Mouse (Mus musculus): ENCODE data around the gene Neo1. TPM values are rescaled to one million over a fixed set of nuclear protein-coding genes. Genes with fewer than 3 reads are reported as not detected.
"Not testable (repeated sequence)": the region's sequence is repeated elsewhere in the genome, so short reads cannot be mapped to it uniquely, and the experiment has no call there.

The Neo1 gene
- polyA plus RNA-seq, 1 experiment from 2014 or later: 11.5 TPM

- ATAC-seq (ENCODE audit: low FRiP score, low TSS enrichment) (no peak), DNase-seq (ENCODE audit: low spot score) (no peak)
- Histone ChIP-seq H3K4me1 (replicated peaks; ENCODE audit: control insufficient read depth, insufficient read depth) (no peaks in the 10 kb centered on the region), H3K9me3 (ENCODE audit: control insufficient read depth, low read length) (no peaks in the 10 kb centered on the region), H3K4me2 (replicated peaks; ENCODE audit: low read depth) (no peak overlapping the region), H3K4me3 (ENCODE audit: low read depth, low read length) (no peak overlapping the region), H3K27ac (replicated peaks) (no peak overlapping the region), H3K27me3 (ENCODE audit: control insufficient read depth, insufficient read depth, low read length) (no peaks in the 10 kb centered on the region), H3K36me3 (ENCODE audit: control insufficient read depth, insufficient read depth, low read length) (0 out of 2 replicates have a peak, but pooled peaks cover 3% of the 10 kb centered on the region), H3K9ac (ENCODE audit: low read length) (no peak overlapping the region)
- 49% methylated on average over 2 of the region's 2 CpGs for WGBS
- TF ChIP-seq CTCF (IDR thresholded peaks at IDR 0.05; ENCODE audit: low read depth) (no peak), EP300 (optimal IDR thresholded peaks at IDR 0.05) (no peak)
Measured at GRCm38 (mm10) chr9:58967371-58967770, 68.9 kb downstream of the Neo1 start.

- no peak overlapping the region for H3K9ac ChIP-seq (ENCODE audit: low read length)
- 63% methylated on average over 3 of the region's 3 CpGs for WGBS
- no peaks in the 10 kb centered on the region for H3K9me3 ChIP-seq (ENCODE audit: control insufficient read depth, low read length)
- no peak overlapping the region for H3K4me3 ChIP-seq (ENCODE audit: low read depth, low read length)
- ATAC-seq (ENCODE audit: low FRiP score, low TSS enrichment): no peak
- H3K4me2 ChIP-seq (replicated peaks; ENCODE audit: low read depth): no peak overlapping the region
- no peaks in the 10 kb centered on the region for H3K36me3 ChIP-seq (ENCODE audit: control insufficient read depth, insufficient read depth, low read length)
- DNase-seq (ENCODE audit: low spot score): no peak
- no peak overlapping the region for H3K27ac ChIP-seq (replicated peaks)
- H3K4me1 ChIP-seq (replicated peaks; ENCODE audit: control insufficient read depth, insufficient read depth): no peaks in the 10 kb centered on the region
- TF ChIP-seq CTCF (IDR thresholded peaks at IDR 0.05; ENCODE audit: low read depth): peak; percentile 35; the same call in 1 of the 2 replicates
- TF ChIP-seq EP300 (optimal IDR thresholded peaks at IDR 0.05): no peak
- no peaks in the 10 kb centered on the region for H3K27me3 ChIP-seq (ENCODE audit: control insufficient read depth, insufficient read depth, low read length)
Measured at GRCm38 (mm10) chr9:58955507-58955906, 80.7 kb downstream of the Neo1 start.

DNA sequence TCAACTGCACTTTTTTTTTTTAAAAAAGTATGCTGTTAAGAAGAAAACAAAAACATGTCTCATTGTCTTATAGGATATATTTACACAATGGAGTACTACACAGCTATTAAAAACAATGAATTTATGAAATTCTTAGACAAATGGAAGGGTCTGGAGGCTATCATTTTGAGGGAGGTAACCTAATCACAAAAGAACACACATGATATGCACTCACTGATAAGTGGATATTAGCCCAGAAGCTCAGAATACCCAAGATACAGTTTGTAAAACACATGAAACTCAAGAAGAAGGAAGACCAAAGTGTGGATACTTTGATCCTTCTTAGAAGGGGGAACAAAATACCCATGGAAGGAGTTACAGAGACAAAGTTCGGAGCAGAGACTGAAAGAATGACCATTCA is 90.3 kb downstream of the Neo1 start:
- not testable (repeated sequence) for ATAC-seq (ENCODE audit: low FRiP score, low TSS enrichment); H3K9me3 ChIP-seq (ENCODE audit: control insufficient read depth, low read length); H3K9ac ChIP-seq (ENCODE audit: low read length); H3K27me3 ChIP-seq (ENCODE audit: control insufficient read depth, insufficient read depth, low read length); H3K4me2 ChIP-seq (replicated peaks; ENCODE audit: low read depth); H3K36me3 ChIP-seq (ENCODE audit: control insufficient read depth, insufficient read depth, low read length); H3K4me3 ChIP-seq (ENCODE audit: low read depth, low read length); H3K4me1 ChIP-seq (replicated peaks; ENCODE audit: control insufficient read depth, insufficient read depth); H3K27ac ChIP-seq (replicated peaks); DNase-seq (ENCODE audit: low spot score)
- 94% methylated on average over 1 of the region's 1 CpGs for WGBS

DNA sequence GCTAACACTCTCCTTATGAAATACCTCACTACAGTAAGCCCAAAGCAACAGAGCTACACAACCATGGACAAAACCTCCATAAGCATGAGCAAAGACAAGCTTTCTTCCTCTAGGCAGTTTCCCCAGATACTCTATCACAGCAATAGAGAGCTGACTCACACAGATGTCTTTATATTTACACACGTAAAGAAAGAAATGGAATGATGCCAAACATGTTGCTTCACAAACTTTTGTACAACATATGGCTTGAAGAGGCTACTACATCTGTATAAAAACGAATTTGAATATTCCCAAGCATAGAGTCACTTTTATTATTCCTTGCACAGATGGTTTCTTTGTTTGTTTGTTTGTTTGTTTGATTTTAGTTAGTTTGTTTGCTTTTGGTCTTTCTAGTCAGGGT is 101.5 kb downstream of the Neo1 start:
- Histone ChIP-seq H3K4me2 (replicated peaks; ENCODE audit: low read depth) (no peak overlapping the region), H3K9ac (ENCODE audit: low read length) (no peak overlapping the region), H3K27me3 (ENCODE audit: control insufficient read depth, insufficient read depth, low read length) (no peaks in the 10 kb centered on the region), H3K9me3 (ENCODE audit: control insufficient read depth, low read length) (no peaks in the 10 kb centered on the region), H3K36me3 (ENCODE audit: control insufficient read depth, insufficient read depth, low read length) (no peaks in the 10 kb centered on the region), H3K4me3 (ENCODE audit: low read depth, low read length) (no peak overlapping the region), H3K4me1 (replicated peaks; ENCODE audit: control insufficient read depth, insufficient read depth) (no peaks in the 10 kb centered on the region), H3K27ac (replicated peaks) (no peak overlapping the region)
- 46% methylated on average over 2 of the region's 2 CpGs for WGBS
- DNase-seq (ENCODE audit: low spot score) (no peak), ATAC-seq (ENCODE audit: low FRiP score, low TSS enrichment) (no peak)
- no peak for TF ChIP-seq CTCF (IDR thresholded peaks at IDR 0.05; ENCODE audit: low read depth)
- no peak for TF ChIP-seq EP300 (optimal IDR thresholded peaks at IDR 0.05)

DNA sequence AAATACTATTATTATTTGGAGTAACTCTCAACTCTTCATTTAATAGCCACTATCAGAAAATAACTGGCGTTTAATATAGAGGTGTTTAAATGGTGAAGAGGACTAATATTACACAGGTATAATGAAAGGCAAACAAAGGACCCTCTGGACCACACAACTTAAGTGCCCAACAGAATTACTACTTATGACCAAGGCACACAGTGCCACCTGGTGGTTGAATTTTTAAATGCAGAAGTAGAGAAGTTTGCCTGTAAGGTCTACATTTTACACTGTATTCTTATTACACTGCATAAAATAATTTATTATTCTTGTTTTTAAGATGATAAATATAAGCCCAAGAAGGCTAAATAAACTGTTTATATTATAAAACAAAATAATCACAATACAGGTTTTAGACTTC is 108.1 kb downstream of the Neo1 start:
- DNase-seq (ENCODE audit: low spot score) (no peak), ATAC-seq (ENCODE audit: low FRiP score, low TSS enrichment) (no peak)
- Histone ChIP-seq H3K27me3 (ENCODE audit: control insufficient read depth, insufficient read depth, low read length) (no peaks in the 10 kb centered on the region), H3K4me2 (replicated peaks; ENCODE audit: low read depth) (no peak overlapping the region), H3K27ac (replicated peaks) (no peak overlapping the region), H3K36me3 (ENCODE audit: control insufficient read depth, insufficient read depth, low read length) (no peaks in the 10 kb centered on the region), H3K4me1 (replicated peaks; ENCODE audit: control insufficient read depth, insufficient read depth) (no peaks in the 10 kb centered on the region), H3K9me3 (ENCODE audit: control insufficient read depth, low read length) (no peaks in the 10 kb centered on the region), H3K9ac (ENCODE audit: low read length) (no peak overlapping the region), H3K4me3 (ENCODE audit: low read depth, low read length) (no peak overlapping the region)
- TF ChIP-seq CTCF (IDR thresholded peaks at IDR 0.05; ENCODE audit: low read depth): peak; percentile 83
- no peak for TF ChIP-seq EP300 (optimal IDR thresholded peaks at IDR 0.05)
- 38% methylated on average over 1 of the region's 1 CpGs for WGBS

GRCm38 (mm10) chr9:58902869-58903585 is 133.2 kb downstream of the Neo1 start:
- H3K9ac ChIP-seq (ENCODE audit: low read length): no peak overlapping the region
- 62% methylated on average over 6 of the region's 6 CpGs for WGBS
- H3K36me3 ChIP-seq (ENCODE audit: control insufficient read depth, insufficient read depth, low read length): peaks cover 9% of the 10 kb centered on the region; the same call in 1 of the 2 replicates
- H3K4me3 ChIP-seq (ENCODE audit: low read depth, low read length): no peak overlapping the region
- DNase-seq (ENCODE audit: low spot score): peak; percentile 53
- no peak for ATAC-seq (ENCODE audit: low FRiP score, low TSS enrichment)
- no peak overlapping the region for H3K27ac ChIP-seq (replicated peaks)
- H3K9me3 ChIP-seq (ENCODE audit: control insufficient read depth, low read length): no peaks in the 10 kb centered on the region
- H3K27me3 ChIP-seq (ENCODE audit: control insufficient read depth, insufficient read depth, low read length): no peaks in the 10 kb centered on the region
- H3K4me1 ChIP-seq (replicated peaks; ENCODE audit: control insufficient read depth, insufficient read depth): no peaks in the 10 kb centered on the region
- H3K4me2 ChIP-seq (replicated peaks; ENCODE audit: low read depth): no peak overlapping the region
- TF ChIP-seq CTCF (IDR thresholded peaks at IDR 0.05; ENCODE audit: low read depth): peak; percentile 83
- TF ChIP-seq EP300 (optimal IDR thresholded peaks at IDR 0.05): no peak

Data from stomach, postnatal 0 days (tissue).